Mouse (Mus musculus): ENCODE measurements around the gene Mtmr10. TPM values are rescaled to one million over a fixed set of nuclear protein-coding genes. Genes with fewer than 3 reads are reported as not detected.

Gene Mtmr10
- polyA plus RNA-seq, 1 experiment from 2014 or later: 6.9 TPM

DNA sequence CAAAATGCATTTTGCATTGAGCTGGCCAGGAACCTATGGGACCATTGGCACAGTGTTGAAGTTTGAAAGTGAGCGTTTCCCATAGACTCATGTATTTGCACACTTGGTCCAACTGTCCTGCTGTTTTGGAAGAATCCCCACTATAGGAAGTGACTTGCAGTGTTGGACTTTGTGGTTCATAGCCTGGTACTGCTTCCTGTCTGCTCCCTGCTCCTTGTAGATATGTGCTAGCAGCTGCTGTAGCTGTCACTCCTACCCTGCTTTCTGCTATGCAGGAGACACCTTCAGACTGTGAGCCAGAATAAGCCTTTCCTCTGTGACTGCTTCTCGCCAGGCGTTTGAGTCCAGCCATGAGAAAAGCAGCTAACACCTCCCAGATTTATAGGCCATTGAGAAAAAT is 43.9 kb downstream of the Mtmr10 start:
- Histone ChIP-seq H3K4me3 (ENCODE audit: low read depth, low read length) (no peak overlapping the region), H3K27me3 (ENCODE audit: insufficient read depth, low read length) (no peaks in the 10 kb centered on the region), H3K27ac (ENCODE audit: low read depth) (no peak overlapping the region), H3K9me3 (ENCODE audit: low read length) (no peaks in the 10 kb centered on the region), H3K9ac (replicated peaks) (no peak overlapping the region), H3K4me1 (ENCODE audit: insufficient read depth) (no peaks in the 10 kb centered on the region), H3K36me3 (replicated peaks; ENCODE audit: insufficient read depth, low read length) (peaks cover 38% of the 10 kb centered on the region), H3K4me2 (ENCODE audit: low read depth, low read length) (no peak overlapping the region)
- no peak for ATAC-seq
- 78% methylated on average over 3 of the region's 3 CpGs for WGBS (ENCODE audit: insufficient replicate concordance)
- TF ChIP-seq EP300 (IDR thresholded peaks at IDR 0.05; ENCODE audit: low read depth): no peak
- TF ChIP-seq CTCF (IDR thresholded peaks at IDR 0.05; ENCODE audit: low read depth): no peak
- DNase-seq: no peak

DNA sequence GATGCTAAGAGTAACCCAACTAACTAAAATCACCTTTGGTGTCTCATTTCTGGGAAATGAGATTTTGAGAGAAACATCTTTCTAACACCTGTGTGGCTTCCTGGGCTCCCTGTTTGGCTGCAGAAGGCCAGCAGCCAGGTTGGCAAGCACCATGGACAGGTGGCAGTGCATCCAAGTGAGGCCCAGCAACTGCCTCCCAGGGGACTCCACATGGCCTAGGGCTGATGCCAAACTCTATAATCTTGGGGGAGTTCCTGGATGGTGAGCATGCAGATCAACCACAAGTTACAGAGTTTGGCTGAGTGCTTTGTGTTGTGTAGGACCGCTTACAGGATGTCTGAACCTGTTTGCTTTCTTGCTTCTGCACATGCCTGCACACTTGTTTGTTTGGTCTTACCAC is 45.2 kb downstream of the Mtmr10 start:
- H3K4me3 ChIP-seq (ENCODE audit: low read depth, low read length): no peak overlapping the region
- DNase-seq (no peak), ATAC-seq (no peak)
- no peaks in the 10 kb centered on the region for H3K9me3 ChIP-seq (ENCODE audit: low read length)
- no peak overlapping the region for H3K4me2 ChIP-seq (ENCODE audit: low read depth, low read length)
- peaks cover 41% of the 10 kb centered on the region for H3K36me3 ChIP-seq (replicated peaks; ENCODE audit: insufficient read depth, low read length)
- 85% methylated on average over 1 of the region's 1 CpGs for WGBS (ENCODE audit: insufficient replicate concordance)
- no peak overlapping the region for H3K27ac ChIP-seq (ENCODE audit: low read depth)
- no peak overlapping the region for H3K9ac ChIP-seq (replicated peaks)
- H3K4me1 ChIP-seq (ENCODE audit: insufficient read depth): no peaks in the 10 kb centered on the region
- H3K27me3 ChIP-seq (ENCODE audit: insufficient read depth, low read length): no peaks in the 10 kb centered on the region
- TF ChIP-seq CTCF (IDR thresholded peaks at IDR 0.05; ENCODE audit: low read depth) (no peak), EP300 (IDR thresholded peaks at IDR 0.05; ENCODE audit: low read depth) (no peak)

DNA sequence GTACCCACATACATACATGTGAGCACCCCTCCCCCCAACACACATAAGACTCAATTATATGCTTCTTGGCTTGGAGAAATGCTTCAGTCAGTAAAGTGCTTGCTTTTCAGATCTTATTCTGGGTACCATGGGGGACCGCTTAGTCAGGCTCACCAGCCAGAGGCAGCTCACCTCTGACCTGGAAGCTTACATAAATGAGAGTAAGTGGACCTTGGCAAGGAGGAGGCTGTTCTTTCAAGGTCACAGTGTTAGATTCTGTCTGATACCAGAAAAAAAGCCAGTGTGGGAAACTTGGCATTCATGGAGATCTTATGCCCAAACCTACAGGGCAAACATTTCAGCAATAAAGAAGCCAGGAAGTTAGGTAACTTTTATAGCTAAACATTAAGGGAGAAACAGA is 60.4 kb downstream of the Mtmr10 start:
- Histone ChIP-seq H3K4me2 (ENCODE audit: low read depth, low read length) (no peak overlapping the region), H3K27ac (ENCODE audit: low read depth) (no peak overlapping the region), H3K36me3 (replicated peaks; ENCODE audit: insufficient read depth, low read length) (no peaks in the 10 kb centered on the region), H3K4me1 (ENCODE audit: insufficient read depth) (no peaks in the 10 kb centered on the region), H3K27me3 (ENCODE audit: insufficient read depth, low read length) (no peaks in the 10 kb centered on the region), H3K9me3 (ENCODE audit: low read length) (no peaks in the 10 kb centered on the region), H3K4me3 (ENCODE audit: low read depth, low read length) (no peak overlapping the region), H3K9ac (replicated peaks) (no peak overlapping the region)
- TF ChIP-seq EP300 (IDR thresholded peaks at IDR 0.05; ENCODE audit: low read depth) (no peak), CTCF (IDR thresholded peaks at IDR 0.05; ENCODE audit: low read depth) (no peak)
- ATAC-seq (0 out of 2 replicates have a peak, but pooled peaks have one; percentile 35), DNase-seq (no peak)
- 81% methylated on average over 1 of the region's 1 CpGs for WGBS (ENCODE audit: insufficient replicate concordance)

DNA sequence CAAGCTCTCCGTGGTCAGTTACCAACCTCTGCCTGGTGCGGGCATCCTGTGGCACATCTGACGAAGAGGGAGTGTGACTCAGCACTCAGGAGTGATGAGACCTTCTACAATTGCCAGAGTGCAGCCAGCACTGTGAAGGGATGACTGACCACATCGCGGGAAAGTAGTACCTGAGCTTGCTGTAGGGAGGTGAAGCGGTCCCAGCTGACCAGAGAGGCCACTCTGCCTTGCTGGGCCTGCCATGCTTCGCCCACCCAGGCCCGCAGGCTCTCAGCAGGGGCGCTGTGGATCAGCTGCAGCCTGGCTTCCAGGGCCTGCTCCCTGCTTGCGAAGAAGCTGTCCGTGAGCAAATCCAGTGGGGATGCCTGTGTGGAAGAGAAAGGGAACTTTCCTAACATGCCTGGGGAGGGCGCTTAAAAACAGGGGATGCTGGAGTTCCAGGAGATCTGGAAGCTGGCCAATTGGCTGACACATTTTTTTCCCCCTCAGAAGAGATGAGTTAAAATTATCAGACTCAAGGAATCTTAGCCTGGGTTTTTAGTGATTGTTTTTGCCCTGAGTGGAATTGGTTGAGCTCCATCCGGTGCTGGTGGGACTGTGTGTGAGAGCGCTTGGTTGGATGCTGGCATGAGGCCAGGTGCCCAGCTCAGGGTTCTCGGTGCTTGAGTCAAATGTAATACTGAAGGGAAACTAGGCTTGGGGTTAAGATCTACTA is 61.9 kb downstream of the Mtmr10 start:
- Histone ChIP-seq H3K27me3 (ENCODE audit: insufficient read depth, low read length) (no peaks in the 10 kb centered on the region), H3K27ac (ENCODE audit: low read depth) (no peak overlapping the region), H3K4me2 (ENCODE audit: low read depth, low read length) (no peak overlapping the region), H3K36me3 (replicated peaks; ENCODE audit: insufficient read depth, low read length) (no peaks in the 10 kb centered on the region), H3K4me3 (ENCODE audit: low read depth, low read length) (no peak overlapping the region), H3K9ac (replicated peaks) (no peak overlapping the region), H3K9me3 (ENCODE audit: low read length) (no peaks in the 10 kb centered on the region), H3K4me1 (ENCODE audit: insufficient read depth) (no peaks in the 10 kb centered on the region)
- ATAC-seq: no peak
- DNase-seq: no peak
- 79% methylated on average over 15 of the region's 15 CpGs for WGBS (ENCODE audit: insufficient replicate concordance)
- TF ChIP-seq CTCF (IDR thresholded peaks at IDR 0.05; ENCODE audit: low read depth) (no peak), EP300 (IDR thresholded peaks at IDR 0.05; ENCODE audit: low read depth) (no peak)

DNA sequence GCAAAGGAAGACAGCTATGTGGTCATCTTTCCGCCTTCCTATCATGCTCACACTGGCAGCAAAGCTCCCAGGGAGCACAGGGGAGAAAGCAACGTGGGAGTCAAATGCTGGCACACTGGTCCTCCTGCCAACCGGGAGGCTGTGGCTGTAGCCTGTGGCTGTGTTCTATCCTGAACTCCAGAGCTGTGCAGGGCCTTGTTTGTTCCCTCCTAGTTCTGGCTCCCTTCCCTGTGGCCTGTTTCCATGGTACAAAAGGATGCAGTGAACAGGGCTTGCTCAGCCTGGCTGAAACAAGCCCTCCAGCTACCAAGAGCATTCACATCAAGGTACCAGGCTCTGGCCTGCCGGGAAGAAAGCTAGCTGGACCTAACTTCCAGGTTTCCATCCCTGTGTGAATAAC is 63.6 kb downstream of the Mtmr10 start:
- no peak for TF ChIP-seq CTCF (IDR thresholded peaks at IDR 0.05; ENCODE audit: low read depth)
- TF ChIP-seq EP300 (IDR thresholded peaks at IDR 0.05; ENCODE audit: low read depth): no peak
- Histone ChIP-seq H3K9ac (replicated peaks) (no peak overlapping the region), H3K4me2 (ENCODE audit: low read depth, low read length) (no peak overlapping the region), H3K4me3 (ENCODE audit: low read depth, low read length) (no peak overlapping the region), H3K4me1 (ENCODE audit: insufficient read depth) (no peaks in the 10 kb centered on the region), H3K27ac (ENCODE audit: low read depth) (no peak overlapping the region), H3K9me3 (ENCODE audit: low read length) (no peaks in the 10 kb centered on the region), H3K27me3 (ENCODE audit: insufficient read depth, low read length) (no peaks in the 10 kb centered on the region), H3K36me3 (replicated peaks; ENCODE audit: insufficient read depth, low read length) (no peaks in the 10 kb centered on the region)
- DNase-seq (no peak), ATAC-seq (no peak)
- WGBS (ENCODE audit: insufficient replicate concordance): 72% methylated on average over 4 of the region's 4 CpGs

DNA sequence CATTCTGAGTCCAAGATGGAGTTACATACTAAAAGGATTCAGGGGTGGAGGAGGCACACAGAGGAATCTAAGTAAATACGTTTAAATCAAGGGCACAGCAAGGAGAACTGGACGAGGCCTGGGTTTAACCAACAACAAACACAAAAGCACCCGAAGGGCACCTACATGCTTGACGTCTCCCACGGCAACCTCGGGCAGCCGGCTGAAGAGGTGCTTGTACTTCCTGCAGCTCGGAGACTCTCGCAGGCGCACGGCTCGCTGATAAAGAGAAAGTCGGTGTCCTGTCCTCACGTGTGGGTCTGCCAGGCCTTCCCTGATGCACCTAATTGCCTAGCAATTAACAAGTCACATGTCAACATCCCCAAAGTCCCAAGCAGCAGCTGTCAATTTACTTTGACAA is 66.8 kb downstream of the Mtmr10 start:
- Histone ChIP-seq H3K4me1 (ENCODE audit: insufficient read depth) (no peaks in the 10 kb centered on the region), H3K27ac (ENCODE audit: low read depth) (no peak overlapping the region), H3K9me3 (ENCODE audit: low read length) (no peaks in the 10 kb centered on the region), H3K36me3 (replicated peaks; ENCODE audit: insufficient read depth, low read length) (no peaks in the 10 kb centered on the region), H3K9ac (replicated peaks) (no peak overlapping the region), H3K4me3 (ENCODE audit: low read depth, low read length) (no peak overlapping the region), H3K27me3 (ENCODE audit: insufficient read depth, low read length) (no peaks in the 10 kb centered on the region), H3K4me2 (ENCODE audit: low read depth, low read length) (no peak overlapping the region)
- ATAC-seq (no peak), DNase-seq (no peak)
- WGBS (ENCODE audit: insufficient replicate concordance): 74% methylated on average over 14 of the region's 14 CpGs
- TF ChIP-seq EP300 (IDR thresholded peaks at IDR 0.05; ENCODE audit: low read depth) (no peak), CTCF (IDR thresholded peaks at IDR 0.05; ENCODE audit: low read depth) (no peak)
